Mouse (Mus musculus) spleen, embryonic (tissue): Measurements from ENCODE around the gene Pik3r1.

Experiments
- CTCF ChIA-PET: fragments of 350-600 bp; sonication (Branson Sonifier 250); formaldehyde crosslinking; loops from one replicate; lab custom pipeline; 2022; lab: Charles Lee

Gene Pik3r1

DNA sequence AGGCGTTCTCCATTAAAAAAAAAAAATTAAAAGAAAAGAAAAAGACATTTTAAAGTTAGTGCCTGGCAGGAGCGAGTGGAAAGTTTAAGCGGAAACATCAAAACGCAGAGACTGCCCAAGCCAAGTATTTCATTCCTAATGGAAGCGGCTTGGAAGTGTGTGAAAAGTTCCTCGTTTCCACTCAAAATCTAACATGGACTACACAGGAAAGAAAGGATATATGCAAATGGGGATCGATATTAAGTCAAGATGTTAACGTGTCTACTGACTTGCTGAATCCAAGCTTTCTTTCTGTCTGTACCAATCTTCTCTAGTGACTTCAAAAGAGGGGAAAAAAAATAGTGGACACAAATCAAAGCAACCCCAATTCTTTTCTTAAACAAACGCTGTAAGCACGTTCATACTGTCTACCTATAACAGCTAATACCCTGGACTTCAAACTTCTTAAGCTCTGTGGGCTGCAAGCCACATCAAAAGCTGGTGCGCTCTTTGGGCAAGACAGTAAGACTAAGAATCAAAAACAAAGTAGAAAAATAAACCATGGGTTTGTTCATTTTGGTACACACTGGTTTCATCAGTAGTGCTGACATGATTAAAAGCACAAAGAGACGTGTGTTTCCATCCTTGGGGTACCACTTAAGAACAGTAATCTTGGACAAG lies 54.5 kb downstream of the Pik3r1 start:
- CTCF ChIA-PET, result interaction anchor here (0.7 kb wide), 1 partner anchor 1197 kb away, joined by 4 read pairs; no protein-coding TSS in a partner anchor

- CTCF ChIA-PET, result no interaction called here
Observed at GRCm38 (mm10) chr13:101712720-101713428, 55.1 kb downstream of the Pik3r1 start.

- CTCF ChIA-PET, result interaction anchor here (0.6 to 0.7 kb wide), 2 partner anchors 16 to 711 kb away, joined by 3 to 4 read pairs; no protein-coding TSS in a partner anchor
Observed at GRCm38 (mm10) chr13:101712099-101712498, 55.9 kb downstream of the Pik3r1 start.

GRCm38 (mm10) chr13:101711301-101711700 lies 56.7 kb downstream of the Pik3r1 start:
- CTCF ChIA-PET, result interaction anchor here (0.6 to 1.0 kb wide), 2 partner anchors 8 to 879 kb away, joined by 3 to 21 read pairs; no protein-coding TSS in a partner anchor

- CTCF ChIA-PET, result no interaction called here
Observed at GRCm38 (mm10) chr13:101709788-101710187, 58.2 kb downstream of the Pik3r1 start.

DNA sequence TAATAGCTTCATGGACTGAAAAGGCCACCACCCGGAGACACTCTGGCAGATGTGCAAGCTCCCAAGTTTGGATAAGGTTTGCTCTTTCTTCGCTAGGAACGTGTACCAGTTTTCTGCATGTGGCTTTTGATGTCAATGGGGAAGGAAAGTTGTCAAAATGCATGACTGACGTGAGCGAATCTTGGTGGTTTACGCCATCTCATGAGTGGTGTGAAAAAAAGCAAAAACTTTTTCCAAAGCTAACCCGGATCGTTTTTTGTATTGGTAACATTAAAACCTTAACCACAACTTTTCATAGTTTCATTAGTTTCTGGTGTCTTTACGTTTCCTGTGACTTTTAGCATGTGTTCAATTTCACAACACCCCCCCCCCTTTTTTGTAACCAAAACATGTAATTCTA lies 60.8 kb downstream of the Pik3r1 start:
- CTCF ChIA-PET, result interaction anchor here (0.6 kb wide), 1 partner anchor 10 kb away, joined by 3 read pairs; no protein-coding TSS in a partner anchor

DNA sequence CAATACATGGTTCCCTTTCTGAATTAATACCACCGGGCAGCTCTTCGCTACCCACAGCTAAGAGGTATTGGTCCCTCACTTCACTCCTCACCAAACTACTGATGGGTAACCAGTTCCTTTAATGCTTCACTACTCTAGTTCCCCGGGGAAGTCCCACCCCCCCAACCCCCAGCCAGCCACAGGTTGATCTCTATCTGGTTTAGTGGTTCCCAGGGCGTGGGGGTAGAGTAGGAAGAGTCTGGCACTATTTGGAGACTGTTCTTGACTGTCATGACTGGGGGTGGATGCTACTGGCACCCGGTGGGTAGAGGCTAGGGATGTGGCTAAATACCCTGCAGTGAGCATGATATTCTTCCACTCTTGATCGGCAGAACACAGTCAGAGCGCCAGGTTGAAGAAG lies 61.6 kb downstream of the Pik3r1 start:
- CTCF ChIA-PET, result interaction anchor here (0.6 kb wide), 1 partner anchor 90 kb away, joined by 3 read pairs; no protein-coding TSS in a partner anchor

- CTCF ChIA-PET, result no interaction called here
Observed at GRCm38 (mm10) chr13:101702096-101702775, 65.8 kb downstream of the Pik3r1 start.

DNA sequence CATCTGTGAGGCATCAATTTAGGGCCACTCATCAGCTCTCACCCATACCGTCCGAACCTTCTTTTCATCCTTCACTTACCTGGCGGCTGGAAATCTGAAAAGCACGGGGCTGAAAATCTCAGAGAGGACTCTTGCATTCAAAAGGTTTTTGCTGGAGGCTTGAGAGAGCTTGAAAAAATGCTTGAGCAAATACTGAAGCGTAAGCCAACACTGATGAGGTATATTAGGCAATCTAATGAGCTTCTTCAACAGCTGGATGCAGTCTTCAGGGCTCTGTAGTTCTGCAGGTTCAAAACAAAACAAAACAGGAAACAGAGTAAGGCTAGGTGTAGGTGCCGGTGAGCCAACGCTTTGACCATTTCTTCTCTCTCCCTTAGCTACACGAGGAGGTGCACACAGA lies 66.4 kb downstream of the Pik3r1 start:
- CTCF ChIA-PET, result no interaction called here

GRCm38 (mm10) chr13:101699742-101700141 lies 68.3 kb downstream of the Pik3r1 start:
- CTCF ChIA-PET, result no interaction called here

DNA sequence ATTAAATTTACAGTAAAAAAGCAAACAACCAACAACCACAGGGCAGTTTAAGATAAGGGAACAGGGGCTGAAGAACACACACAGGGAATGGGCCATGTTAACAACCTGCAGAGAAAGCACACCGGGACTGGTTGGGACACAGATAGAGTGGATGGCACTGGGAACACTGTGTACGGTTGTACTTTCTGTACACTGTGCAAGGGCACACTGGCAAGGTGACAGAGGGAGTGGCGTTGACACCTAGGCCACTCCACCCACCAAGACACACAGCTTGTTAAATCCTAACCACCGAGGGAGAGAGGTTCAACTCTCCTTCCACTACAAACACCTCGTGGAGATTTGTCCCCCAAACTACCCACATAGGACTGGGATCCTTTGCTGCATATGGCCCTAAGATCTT lies 70.1 kb downstream of the Pik3r1 start:
- CTCF ChIA-PET, result no interaction called here

DNA sequence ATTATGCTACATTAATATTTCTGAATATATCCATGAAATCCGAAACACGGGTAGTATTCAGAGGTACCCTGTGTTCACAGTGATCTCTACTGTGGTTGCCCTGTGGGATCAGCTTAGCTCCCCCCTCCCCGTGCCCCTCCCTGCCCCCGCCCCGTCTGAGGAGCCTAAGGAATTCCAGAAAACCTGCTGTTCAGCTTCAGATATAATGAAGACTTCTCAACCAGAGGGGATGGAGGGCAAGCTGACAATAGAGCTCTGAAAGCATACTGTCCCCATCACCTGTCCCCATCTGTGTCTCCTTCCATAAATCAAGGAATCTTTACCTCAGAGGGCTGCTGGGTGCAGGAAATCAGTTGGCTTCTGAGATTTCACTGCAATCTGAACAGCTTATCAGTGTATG lies 70.6 kb downstream of the Pik3r1 start:
- CTCF ChIA-PET, result interaction anchor here (2.6 kb wide), 1 partner anchor 21 kb away, joined by 13 read pairs; no protein-coding TSS in a partner anchor

DNA sequence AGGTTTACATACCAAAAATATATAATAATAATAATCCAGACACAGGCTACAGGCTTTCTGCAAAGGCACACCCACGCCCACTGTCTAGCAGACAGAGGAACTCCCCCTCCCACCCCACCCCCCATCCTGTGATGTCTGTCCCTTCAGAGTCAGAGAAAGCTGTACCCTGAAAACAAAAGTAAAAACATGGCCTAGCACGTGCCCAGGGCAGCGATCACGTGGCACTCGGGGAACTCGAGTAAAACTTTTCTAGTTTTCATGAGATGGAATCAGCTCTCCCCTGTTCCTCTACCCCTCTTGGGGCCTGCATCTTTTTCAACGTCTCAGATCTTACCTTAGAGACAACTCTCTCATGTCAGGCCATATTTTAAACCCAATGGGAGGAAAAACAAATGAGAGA lies 71.2 kb downstream of the Pik3r1 start:
- CTCF ChIA-PET, result interaction anchor here (1.0 to 2.6 kb wide), 3 partner anchors 22 to 186 kb away, joined by 3 to 13 read pairs (median 3); no protein-coding TSS in a partner anchor

- CTCF ChIA-PET, result interaction anchor here (0.7 to 2.6 kb wide), 4 partner anchors 23 to 973 kb away, joined by 3 to 13 read pairs (median 3); no protein-coding TSS in a partner anchor
Observed at GRCm38 (mm10) chr13:101696316-101696715, 71.7 kb downstream of the Pik3r1 start.

GRCm38 (mm10) chr13:101695876-101696275 lies 72.1 kb downstream of the Pik3r1 start:
- CTCF ChIA-PET, result interaction anchor here (0.7 to 2.6 kb wide), 6 partner anchors 23 to 974 kb away, joined by 3 to 13 read pairs (median 3); no protein-coding TSS in a partner anchor

DNA sequence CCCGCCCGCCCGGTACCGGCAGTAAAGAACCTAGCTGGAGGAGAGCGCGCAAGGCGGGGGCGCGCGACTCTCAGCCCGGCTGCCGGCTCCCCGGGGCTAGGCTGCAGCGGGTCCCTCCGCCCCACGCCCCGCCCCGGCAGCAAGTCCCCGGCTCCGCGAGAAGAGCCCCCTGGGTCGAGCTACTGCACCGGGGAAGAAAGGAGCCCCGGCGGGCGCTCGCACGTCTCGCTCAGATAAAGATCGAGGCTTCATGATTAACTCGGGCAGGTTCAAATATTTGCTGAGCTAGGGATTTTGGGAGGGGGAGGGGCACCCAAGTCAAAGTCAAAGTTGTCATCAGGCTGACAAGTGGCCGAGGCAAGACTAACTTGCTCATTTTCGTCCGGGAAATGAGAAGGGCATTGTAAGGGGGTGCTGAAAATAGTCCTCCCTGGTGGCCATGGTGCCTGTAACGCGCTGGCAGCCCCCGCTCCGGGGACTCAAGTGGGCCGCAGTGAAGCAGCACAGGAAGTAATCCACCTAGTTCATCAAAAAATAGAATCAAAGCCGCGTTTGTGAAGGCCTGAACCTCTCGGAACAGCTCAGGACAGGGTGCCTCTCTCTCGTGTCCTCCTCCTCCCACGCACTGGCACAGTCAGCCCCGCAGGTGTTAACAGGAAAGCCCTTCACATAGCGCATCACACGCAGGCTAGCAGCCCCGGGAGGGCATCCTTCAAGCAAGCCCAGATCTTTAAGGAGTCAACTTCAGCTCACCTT lies 73.3 kb downstream of the Pik3r1 start:
- CTCF ChIA-PET, result interaction anchor here (0.5 to 2.6 kb wide), 7 partner anchors 22 to 1311 kb away, joined by 3 to 13 read pairs (median 4); no protein-coding TSS in a partner anchor

GRCm38 (mm10) chr13:101693967-101694495 lies 74.0 kb downstream of the Pik3r1 start:
- CTCF ChIA-PET, result interaction anchor here (0.6 to 0.7 kb wide), 3 partner anchors 21 to 1016 kb away, joined by 3 to 4 read pairs (median 4); no protein-coding TSS in a partner anchor

DNA sequence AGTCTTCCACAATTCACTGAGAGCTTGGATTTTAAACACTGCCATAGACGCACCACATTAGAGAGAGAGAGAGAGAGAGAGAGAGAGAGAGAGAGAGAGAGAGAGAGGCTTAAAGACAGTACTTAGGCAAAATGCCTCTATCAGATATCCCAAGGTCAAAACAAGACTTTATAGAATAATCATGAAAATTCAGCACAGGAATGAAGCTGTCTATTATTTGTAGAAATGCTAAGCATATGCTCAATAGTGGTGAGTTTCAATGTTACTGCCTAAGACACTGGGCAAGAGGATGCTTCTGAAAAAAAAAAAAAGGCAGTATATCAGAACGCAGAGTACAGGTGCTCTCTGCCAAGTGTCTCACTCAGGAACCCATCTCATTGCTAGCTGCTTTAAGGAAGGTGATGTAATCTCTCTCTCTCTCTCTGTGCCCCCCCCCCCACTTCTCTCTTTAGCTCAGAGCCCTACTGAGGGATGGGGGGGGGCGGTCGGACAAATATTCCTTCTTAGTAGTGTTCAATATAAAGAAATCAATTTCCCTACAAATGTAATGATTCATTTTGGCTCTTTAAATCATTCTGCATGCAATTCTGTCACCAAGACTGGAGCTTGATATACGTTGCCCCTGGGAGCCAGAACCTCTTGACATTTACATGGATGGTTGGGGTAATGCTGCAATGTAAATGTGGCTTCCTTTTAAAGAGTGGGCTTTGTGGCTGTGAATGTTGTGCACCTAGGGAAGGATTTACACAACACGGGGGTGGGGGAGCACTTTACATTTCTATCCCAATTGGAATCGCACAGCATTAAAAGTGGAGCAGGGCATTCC lies 74.9 kb downstream of the Pik3r1 start:
- CTCF ChIA-PET, result interaction anchor here (0.6 to 1.0 kb wide), 4 partner anchors 26 to 1015 kb away, joined by 3 to 14 read pairs (median 5); no protein-coding TSS in a partner anchor

- CTCF ChIA-PET, result interaction anchor here (0.6 to 1.0 kb wide), 3 partner anchors 26 to 200 kb away, joined by 4 to 14 read pairs (median 6); no protein-coding TSS in a partner anchor
Observed at GRCm38 (mm10) chr13:101692239-101692784, 75.7 kb downstream of the Pik3r1 start.
